Comparison of ENCODE assay signal across 24 mouse cellular contexts in genomic region chr7:98392466-98393201, GRCm38 (mm10). TPM values are rescaled to one million over a fixed set of nuclear protein-coding genes. Genes with fewer than 3 reads are reported as not detected.
DNase-seq lines count a peak whose midpoint lies in the region; TF ChIP-seq lines count a peak whose summit lies in the region.
"Had no signal": no experiment of that assay in that cellular context is flagged by ENCODE, and none has a peak within 500 bp of the region (broad histone marks: within the 10 kb centered on the region; RNA-seq: fewer than 3 reads in every experiment).

No protein-coding gene starts in this region.

- 34% methylated on average over 8 of the region's 8 CpGs for WGBS in liver, adult 2 months
- WGBS in midbrain, embryonic 10.5 days: 90% methylated on average over 8 of the region's 8 CpGs

- TF ChIP-seq CTCF in liver, adult 2 months (IDR thresholded peaks at IDR 0.05; ENCODE audit: low read depth, low read length): no peak

- H3K4me3 ChIP-seq in liver, adult 2 months (ENCODE audit: insufficient read depth, low read depth, low read length): no peak overlapping the region
- H3K4me3 ChIP-seq in midbrain, embryonic 10.5 days: no peak overlapping the region
- H3K4me3 ChIP-seq: embryonic facial prominence, embryonic 13.5 days; heart, embryonic 15.5 days; hindbrain, embryonic 12.5 days; intestine, embryonic 15.5 days; left cerebral cortex, adult 2 months; midbrain, embryonic 13.5 days had no signal

- peak overlapping the region; percentile 96 for H3K27ac ChIP-seq in liver, adult 2 months (replicated peaks; ENCODE audit: insufficient read depth, low read depth, low read length)
- no peak overlapping the region for H3K27ac ChIP-seq in midbrain, embryonic 10.5 days (replicated peaks)
- H3K27ac ChIP-seq: embryonic facial prominence, embryonic 13.5 days; heart, embryonic 15.5 days; hindbrain, embryonic 12.5 days; intestine, embryonic 15.5 days; left cerebral cortex, adult 2 months; midbrain, embryonic 13.5 days had no signal

- TF ChIP-seq POLR2A in liver, adult 2 months (IDR thresholded peaks at IDR 0.05; ENCODE audit: extremely low read depth, insufficient read depth, low read length): no peak

- H3K36me3 ChIP-seq in liver, adult 2 months (ENCODE audit: control insufficient read depth, insufficient read depth, low read length): no peaks in the 10 kb centered on the region
- no peaks in the 10 kb centered on the region for H3K36me3 ChIP-seq in midbrain, embryonic 10.5 days
- H3K36me3 ChIP-seq: embryonic facial prominence, embryonic 13.5 days; G1E; heart, embryonic 15.5 days; hindbrain, embryonic 12.5 days; intestine, embryonic 15.5 days; midbrain, embryonic 13.5 days had no signal

- H3K9me3 ChIP-seq in midbrain, embryonic 10.5 days (replicated peaks): 0 out of 2 replicates have a peak, but pooled peaks cover 2% of the 10 kb centered on the region
- H3K9me3 ChIP-seq: embryonic facial prominence, embryonic 13.5 days; G1E; heart, embryonic 15.5 days; hindbrain, embryonic 12.5 days; intestine, embryonic 15.5 days; midbrain, embryonic 13.5 days had no signal

- H3K4me1 ChIP-seq in liver, adult 2 months (ENCODE audit: control insufficient read depth, insufficient read depth, low read length): peaks cover 34% of the 10 kb centered on the region
- no peaks in the 10 kb centered on the region for H3K4me1 ChIP-seq in midbrain, embryonic 10.5 days
- H3K4me1 ChIP-seq: hindbrain, embryonic 12.5 days had no signal

- peak overlapping the region; percentile 71 for H3K9ac ChIP-seq in liver, adult 2 months (ENCODE audit: low read depth, low read length)
- H3K9ac ChIP-seq: embryonic facial prominence, embryonic 13.5 days; heart, embryonic 15.5 days; hindbrain, embryonic 12.5 days; intestine, embryonic 15.5 days; midbrain, embryonic 13.5 days had no signal

- DNase-seq in liver, adult 2 months (ENCODE audit: extremely low read depth, low read depth, low spot score): peak; percentile 99
- DNase-seq in liver (no peak), adipocyte (ENCODE audit: low spot score) (peak; percentile 66)
- DNase-seq in adrenal gland, adult 2 months: peak; percentile 87
- DNase-seq in gonadal fat pad, adult 2 months (ENCODE audit: low read depth): peak; percentile 97
- no peak for DNase-seq in right cerebral cortex, adult 18-20 months
- DNase-seq in midbrain, embryonic 10.5 days (ENCODE audit: low spot score): no peak
- DNase-seq: cerebellum, adult 18-20 months; right cerebral cortex, postnatal 14 days; thymus, adult 18-20 months had no signal

- H3K79me2 ChIP-seq in liver, adult 2 months (ENCODE audit: control insufficient read depth, insufficient read depth, low read length): no peaks in the 10 kb centered on the region

- H3K27me3 ChIP-seq in liver, adult 2 months (ENCODE audit: control insufficient read depth, insufficient read depth, low read length): no peaks in the 10 kb centered on the region
- no peaks in the 10 kb centered on the region for H3K27me3 ChIP-seq in midbrain, embryonic 10.5 days (ENCODE audit: low read depth, poor library complexity, severe bottlenecking)
- H3K27me3 ChIP-seq: embryonic facial prominence, embryonic 13.5 days; heart, embryonic 15.5 days; hindbrain, embryonic 12.5 days; intestine, embryonic 15.5 days; midbrain, embryonic 13.5 days had no signal

RNA-seq across cellular contexts. Expression of gene Tsku, which starts 31.5 kb away (rescaled TPM):
- total RNA-seq in liver, adult 2 months (2014; rRNA removed): 10.1 and 15.4 TPM in 2 replicates
- 57.1 and 103 TPM in 2 replicates for polyA plus RNA-seq in liver, adult 2 months (2012; rRNA removed)
- 10 to 100 TPM; 22.4 to 41.5 TPM for total RNA-seq in adrenal gland, adult 2 months (2021)
- polyA plus RNA-seq in adrenal gland, adult 2 months (2012; rRNA removed): 52.3 and 58.9 TPM in 2 replicates
- polyA plus RNA-seq in gonadal fat pad, adult 2 months (2012; rRNA removed): 13.6 and 15.1 TPM in 2 replicates
- polyA plus RNA-seq in midbrain, embryonic 10.5 days (2016; fragmentation: Nextera tagmentation; extraction: Ambion mirVana): 7.7 and 10.0 TPM in 2 replicates
- total RNA-seq: G1E; granulocyte monocyte progenitor cell, adult 5-6 weeks had no signal
- polyA plus RNA-seq: G1E had no signal

RNA-seq across cellular contexts. Expression of gene Gucy2d, which starts 47.6 kb away (rescaled TPM):
- total RNA-seq in liver, adult 2 months (2014; rRNA removed): not detected in 2 replicates
- polyA plus RNA-seq in liver, adult 2 months (2012; rRNA removed): not detected in 2 replicates
- total RNA-seq in adrenal gland, adult 2 months (2021): not detected
- polyA plus RNA-seq in adrenal gland, adult 2 months (2012; rRNA removed): not detected in 2 replicates
- not detected in 2 replicates for polyA plus RNA-seq in gonadal fat pad, adult 2 months (2012; rRNA removed)
- not detected in 2 replicates for polyA plus RNA-seq in midbrain, embryonic 10.5 days (2016; fragmentation: Nextera tagmentation; extraction: Ambion mirVana)
- total RNA-seq: granulocyte monocyte progenitor cell, adult 5-6 weeks; layer of hippocampus, adult 18-20 months; left cerebral cortex, adult 2 months had no signal
- polyA plus RNA-seq: cortical plate, adult 2 months; embryonic facial prominence, embryonic 13.5 days; forebrain, embryonic 11.5 days; frontal cortex, adult 2 months; G1E; heart, embryonic 15.5 days; limb, embryonic 14.5 days; lung, embryonic 16.5 days; midbrain, embryonic 13.5 days had no signal

Comparison
In these comparisons a context has a peak if more than half of its experiments do, and no peak if none do; other contexts are left out.
1. DNase-seq: peak in liver, adult 2 months (single experiment), adipocyte (single experiment), adrenal gland, adult 2 months (single experiment) and gonadal fat pad, adult 2 months (single experiment); none in liver (single experiment), right cerebral cortex, adult 18-20 months (single experiment) and midbrain, embryonic 10.5 days (single experiment).